Mouse (Mus musculus) olfactory bulb, adult 2 months (tissue): ENCODE measurements around the gene Amy2a3.
"Not testable (repeated sequence)": the region's sequence is repeated elsewhere in the genome, so short reads cannot be mapped to it uniquely, and the experiment has no call there.

ENCODE experiments used
- CTCF ChIP-seq: fragments of 200-500 bp; IDR thresholded peaks from 2 replicates; pipeline ENCODE4 v1.5.1; 2012; ENCODE audit warnings: low read depth, mild to moderate bottlenecking, low read length, moderate library complexity; ENCODE audit not compliant: insufficient read depth
- POLR2A ChIP-seq: fragments of 200-500 bp; IDR thresholded peaks from 2 replicates; pipeline ENCODE4 v1.6.1; 2012; ENCODE audit warnings: mild to moderate bottlenecking, low read depth, low read length, moderate library complexity; ENCODE audit not compliant: insufficient read depth

DNA sequence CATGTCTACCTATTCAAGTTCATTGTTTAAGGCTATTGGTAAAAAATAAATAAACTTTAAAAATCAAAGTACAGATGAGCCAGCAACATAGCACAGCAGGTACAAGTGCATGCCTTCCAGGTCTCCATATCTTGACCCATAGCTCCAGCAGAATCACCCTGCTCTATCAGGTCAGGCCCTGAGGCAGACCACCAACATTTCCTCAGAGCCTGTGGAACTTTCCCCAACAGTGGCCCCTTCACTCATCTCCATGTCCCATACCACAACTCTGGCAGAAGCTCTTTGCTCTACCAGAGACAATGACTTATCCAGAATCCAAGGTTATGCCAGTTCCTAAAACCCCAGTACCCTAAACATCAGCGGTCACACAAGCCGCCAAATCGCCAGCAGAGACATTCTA lies 10.9 kb downstream of the Amy2a3 start:
- not testable (repeated sequence) for TF ChIP-seq CTCF, POLR2A
